Mouse (Mus musculus) adrenal gland, adult 2 months (tissue): ENCODE measurements at regions not wholly inside any gene's neighbourhood (a gene's known extent, or its start where the extent isn't known, plus 50 kb on each side); places are given as distances from the start of the nearest gene placed in this dataset.
A peak's percentile ranks its signal among the peaks of the same experiment; 100 is the strongest.

Source experiments
- DNase-seq: peaks from one replicate; pipeline ENCODE4 v3.0.0; 2021

- no peak for DNase-seq
Observed at GRCm38 (mm10) chr2:34042336-34042735, 154.6 kb upstream of the Mvb12b start.

GRCm38 (mm10) chr2:34038982-34039381 lies 151.2 kb upstream of the Mvb12b start:
- no peak for DNase-seq

- no peak for DNase-seq
Observed at GRCm38 (mm10) chr2:34033212-34033611, 145.5 kb upstream of the Mvb12b start.

- DNase-seq: no peak
Observed at GRCm38 (mm10) chr2:34031421-34031820, 143.7 kb upstream of the Mvb12b start.

- peak; percentile 67 for DNase-seq
Observed at GRCm38 (mm10) chr2:34031001-34031412, 143.3 kb upstream of the Mvb12b start.

GRCm38 (mm10) chr2:34027445-34027844 lies 139.7 kb upstream of the Mvb12b start:
- DNase-seq: no peak

GRCm38 (mm10) chr2:34026566-34027360 lies 139.0 kb upstream of the Mvb12b start:
- no peak for DNase-seq

- DNase-seq: peak; percentile 39
Observed at GRCm38 (mm10) chr2:34025715-34026360, 138.1 kb upstream of the Mvb12b start.

GRCm38 (mm10) chr2:34017142-34017453 lies 129.4 kb upstream of the Mvb12b start:
- DNase-seq: no peak

GRCm38 (mm10) chr2:34016350-34017141 lies 128.8 kb upstream of the Mvb12b start:
- DNase-seq: no peak

- peak; percentile 19 for DNase-seq
Observed at GRCm38 (mm10) chr2:34015640-34015995, 127.9 kb upstream of the Mvb12b start.

- DNase-seq: no peak
Observed at GRCm38 (mm10) chr2:34014868-34015639, 127.3 kb upstream of the Mvb12b start.

- no peak for DNase-seq
Observed at GRCm38 (mm10) chr2:34010166-34010565, 122.4 kb upstream of the Mvb12b start.

GRCm38 (mm10) chr2:34007916-34008315 lies 120.2 kb upstream of the Mvb12b start:
- DNase-seq: no peak

- DNase-seq: no peak
Observed at GRCm38 (mm10) chr2:33997106-33997505, 109.4 kb upstream of the Mvb12b start.

GRCm38 (mm10) chr2:33996331-33996730 lies 108.6 kb upstream of the Mvb12b start:
- no peak for DNase-seq

GRCm38 (mm10) chr2:33991299-33991698 lies 103.6 kb upstream of the Mvb12b start:
- DNase-seq: no peak

GRCm38 (mm10) chr2:33990711-33991110 lies 103.0 kb upstream of the Mvb12b start:
- no peak for DNase-seq

- DNase-seq: no peak
Observed at GRCm38 (mm10) chr2:33989555-33990370, 102.0 kb upstream of the Mvb12b start.

- DNase-seq: no peak
Observed at GRCm38 (mm10) chr2:33986420-33986819, 98.7 kb upstream of the Mvb12b start.

GRCm38 (mm10) chr2:33985316-33985715 lies 97.6 kb upstream of the Mvb12b start:
- no peak for DNase-seq
